Mouse (Mus musculus): ENCODE measurements around the gene Smc5. TPM values are rescaled to one million over a fixed set of nuclear protein-coding genes. Genes with fewer than 3 reads are reported as not detected.

Smc5 gene
- polyA plus RNA-seq, 1 experiment from 2014 or later, result 30.7 TPM

DNA sequence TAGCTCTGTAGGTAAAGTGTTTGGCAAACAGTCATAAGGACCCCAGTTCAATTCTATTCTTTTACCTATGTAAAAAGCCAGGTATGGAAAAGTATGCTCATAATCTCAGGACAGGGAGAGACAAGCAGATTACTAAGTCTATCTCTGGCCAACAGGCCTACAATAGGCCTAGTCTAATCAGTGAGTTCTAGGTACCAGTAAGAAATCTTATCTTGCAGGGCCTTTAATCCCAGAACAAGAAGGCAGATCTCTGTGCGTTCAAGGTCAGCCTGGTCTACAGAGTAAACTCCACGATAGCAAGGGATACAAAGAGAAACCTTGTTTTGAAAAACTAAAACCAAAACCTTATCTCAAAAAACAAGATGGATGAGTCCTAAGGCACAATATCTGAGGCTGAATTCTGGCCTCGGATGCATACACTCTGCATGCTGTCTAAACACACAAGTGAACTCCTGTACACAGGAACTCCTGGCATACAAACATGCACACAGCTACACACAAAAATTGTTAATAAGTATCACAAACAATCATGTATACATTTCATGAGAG, 70.1 kb downstream of the Smc5 start:
- peaks cover 17% of the 10 kb centered on the region for H3K36me3 ChIP-seq (ENCODE audit: control insufficient read depth, insufficient read depth)
- no peaks in the 10 kb centered on the region for H3K27me3 ChIP-seq (replicated peaks; ENCODE audit: control insufficient read depth, insufficient read depth, low read length)
- peaks cover 6% of the 10 kb centered on the region; the same call in 1 of the 2 replicates for H3K9me3 ChIP-seq (ENCODE audit: control insufficient read depth, low read length)
- ATAC-seq, result no peak
- H3K4me2 ChIP-seq (ENCODE audit: low read length), result no peak overlapping the region
- no peak overlapping the region for H3K27ac ChIP-seq (ENCODE audit: low read length)
- H3K4me1 ChIP-seq (replicated peaks; ENCODE audit: control insufficient read depth, insufficient read depth, low read length), result no peaks in the 10 kb centered on the region
- no peak overlapping the region for H3K4me3 ChIP-seq (replicated peaks; ENCODE audit: low read length)
- WGBS, result 93% methylated on average over 3 of the region's 3 CpGs
- H3K9ac ChIP-seq (replicated peaks; ENCODE audit: low read depth, low read length), result no peak overlapping the region

DNA sequence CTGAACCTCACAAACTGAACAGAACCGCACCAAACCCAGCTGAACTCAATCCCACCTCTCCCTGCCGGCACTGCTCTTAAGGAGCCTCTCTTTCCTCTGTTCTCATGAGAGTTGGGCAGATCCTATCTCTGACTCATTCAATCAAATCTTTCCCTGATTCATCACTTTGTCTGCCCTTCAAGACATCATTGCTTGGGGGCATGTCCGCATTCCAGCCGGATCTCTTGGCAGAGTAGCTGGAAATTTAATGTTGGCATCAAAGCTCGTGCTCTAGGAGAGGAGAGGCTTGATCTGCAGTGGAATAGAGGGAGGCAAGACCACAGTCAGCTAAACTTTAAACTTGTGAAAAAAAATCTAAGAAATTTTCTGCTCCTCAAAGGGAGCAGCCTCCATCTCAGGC, 71.6 kb downstream of the Smc5 start:
- Histone ChIP-seq H3K36me3 (ENCODE audit: control insufficient read depth, insufficient read depth) (peaks cover 17% of the 10 kb centered on the region), H3K4me2 (ENCODE audit: low read length) (no peak overlapping the region), H3K27me3 (replicated peaks; ENCODE audit: control insufficient read depth, insufficient read depth, low read length) (no peaks in the 10 kb centered on the region), H3K9ac (replicated peaks; ENCODE audit: low read depth, low read length) (no peak overlapping the region), H3K27ac (ENCODE audit: low read length) (no peak overlapping the region), H3K4me3 (replicated peaks; ENCODE audit: low read length) (no peak overlapping the region), H3K9me3 (ENCODE audit: control insufficient read depth, low read length) (peaks cover 6% of the 10 kb centered on the region; the same call in 1 of the 2 replicates), H3K4me1 (replicated peaks; ENCODE audit: control insufficient read depth, insufficient read depth, low read length) (no peaks in the 10 kb centered on the region)
- WGBS, result 95% methylated on average over 5 of the region's 5 CpGs
- no peak for ATAC-seq

DNA sequence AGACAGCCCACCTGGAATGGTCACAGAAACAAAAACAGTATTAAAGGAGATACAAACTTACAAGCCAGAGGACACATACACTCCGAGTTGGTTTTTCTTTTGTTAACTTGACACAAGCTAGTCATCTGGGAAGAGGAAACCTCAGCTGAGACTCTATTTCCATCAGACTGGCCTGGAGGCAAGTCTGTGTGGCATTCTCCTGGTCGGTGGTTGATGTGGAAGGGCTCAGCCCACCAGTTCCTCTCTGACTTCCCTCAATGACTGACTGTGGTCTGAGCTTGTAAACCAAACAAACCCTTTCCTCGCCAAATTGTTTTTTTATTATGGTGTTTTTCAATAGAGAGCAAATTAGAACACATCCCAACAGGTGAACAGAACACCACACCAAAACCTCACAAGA, 80.6 kb downstream of the Smc5 start:
- no peaks in the 10 kb centered on the region for H3K4me1 ChIP-seq (replicated peaks; ENCODE audit: control insufficient read depth, insufficient read depth, low read length)
- H3K9me3 ChIP-seq (ENCODE audit: control insufficient read depth, low read length), result no peaks in the 10 kb centered on the region
- H3K27me3 ChIP-seq (replicated peaks; ENCODE audit: control insufficient read depth, insufficient read depth, low read length), result no peaks in the 10 kb centered on the region
- H3K4me2 ChIP-seq (ENCODE audit: low read length), result no peak overlapping the region
- H3K27ac ChIP-seq (ENCODE audit: low read length), result no peak overlapping the region
- ATAC-seq, result no peak
- 82% methylated on average over 3 of the region's 3 CpGs for WGBS
- no peak overlapping the region for H3K9ac ChIP-seq (replicated peaks; ENCODE audit: low read depth, low read length)
- no peak overlapping the region for H3K4me3 ChIP-seq (replicated peaks; ENCODE audit: low read length)
- H3K36me3 ChIP-seq (ENCODE audit: control insufficient read depth, insufficient read depth), result no peaks in the 10 kb centered on the region

DNA sequence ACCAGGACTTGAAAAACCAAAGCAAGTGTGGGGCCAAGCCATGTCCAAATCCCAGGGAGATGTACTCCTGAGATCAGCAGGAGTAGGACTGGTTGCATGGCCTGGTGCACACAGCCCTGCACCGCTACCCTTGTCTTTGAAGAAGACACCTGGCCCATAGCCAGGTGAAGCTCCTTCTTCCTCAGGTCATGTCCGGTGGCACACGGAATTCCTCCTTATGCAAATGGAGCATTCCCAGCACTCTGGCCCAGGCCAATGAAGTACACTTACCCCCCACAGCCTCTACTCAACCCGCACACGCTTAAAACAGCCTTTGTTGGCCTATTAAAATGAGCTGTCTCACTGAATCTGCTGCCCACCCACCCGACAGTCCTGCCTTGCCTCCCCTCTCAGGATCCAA, 82.2 kb downstream of the Smc5 start:
- H3K4me3 ChIP-seq (replicated peaks; ENCODE audit: low read length), result no peak overlapping the region
- H3K9ac ChIP-seq (replicated peaks; ENCODE audit: low read depth, low read length), result no peak overlapping the region
- H3K4me1 ChIP-seq (replicated peaks; ENCODE audit: control insufficient read depth, insufficient read depth, low read length), result no peaks in the 10 kb centered on the region
- 87% methylated on average over 6 of the region's 6 CpGs for WGBS
- H3K27me3 ChIP-seq (replicated peaks; ENCODE audit: control insufficient read depth, insufficient read depth, low read length), result no peaks in the 10 kb centered on the region
- ATAC-seq, result no peak
- H3K4me2 ChIP-seq (ENCODE audit: low read length), result no peak overlapping the region
- no peaks in the 10 kb centered on the region for H3K36me3 ChIP-seq (ENCODE audit: control insufficient read depth, insufficient read depth)
- no peaks in the 10 kb centered on the region for H3K9me3 ChIP-seq (ENCODE audit: control insufficient read depth, low read length)
- H3K27ac ChIP-seq (ENCODE audit: low read length), result no peak overlapping the region

DNA sequence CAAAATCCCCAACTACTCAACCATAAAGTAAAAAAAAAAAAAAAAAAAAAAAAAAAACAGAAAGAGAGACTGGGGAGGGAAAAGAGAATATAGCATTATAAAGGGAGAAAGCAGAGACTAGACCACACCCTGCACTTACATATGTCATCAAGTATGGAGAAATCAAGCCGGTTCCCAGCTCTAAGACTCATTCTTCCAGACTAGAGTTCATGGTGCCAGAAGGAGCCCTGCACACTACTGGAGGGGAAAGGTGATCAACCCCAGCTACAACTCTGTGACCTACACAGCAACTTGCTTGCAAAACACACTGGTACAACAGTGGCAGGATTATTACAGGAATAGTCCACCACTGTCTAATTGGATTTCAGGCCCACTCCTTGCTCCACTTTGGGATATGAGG, 84.0 kb downstream of the Smc5 start:
- Histone ChIP-seq H3K9ac (replicated peaks; ENCODE audit: low read depth, low read length) (no peak overlapping the region), H3K27ac (ENCODE audit: low read length) (no peak overlapping the region), H3K4me3 (replicated peaks; ENCODE audit: low read length) (no peak overlapping the region), H3K9me3 (ENCODE audit: control insufficient read depth, low read length) (no peaks in the 10 kb centered on the region), H3K27me3 (replicated peaks; ENCODE audit: control insufficient read depth, insufficient read depth, low read length) (no peaks in the 10 kb centered on the region), H3K4me2 (ENCODE audit: low read length) (no peak overlapping the region), H3K4me1 (replicated peaks; ENCODE audit: control insufficient read depth, insufficient read depth, low read length) (no peaks in the 10 kb centered on the region), H3K36me3 (ENCODE audit: control insufficient read depth, insufficient read depth) (no peaks in the 10 kb centered on the region)
- WGBS, result 100% methylated on average over 1 of the region's 1 CpGs
- no peak for ATAC-seq

DNA sequence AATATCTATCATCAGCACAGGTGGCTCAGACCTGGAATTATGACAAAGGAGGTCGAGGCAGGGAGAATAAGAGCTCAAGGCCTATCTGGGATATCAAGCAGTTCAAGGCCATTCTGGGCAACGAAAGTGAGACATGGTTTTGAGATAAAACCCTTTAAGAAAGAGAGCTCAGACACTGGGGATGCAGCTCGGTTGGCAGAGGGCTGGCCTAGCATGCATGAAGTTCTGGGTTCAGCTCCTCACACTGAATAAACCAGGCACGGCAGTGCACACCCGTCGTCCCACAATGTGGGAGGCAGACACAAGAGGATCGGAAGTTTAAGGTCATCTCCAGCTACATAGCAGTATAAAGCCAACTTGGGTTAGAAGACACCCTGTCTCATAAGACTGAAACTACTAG, 84.7 kb downstream of the Smc5 start:
- no peak for ATAC-seq
- 94% methylated on average over 7 of the region's 7 CpGs for WGBS

DNA sequence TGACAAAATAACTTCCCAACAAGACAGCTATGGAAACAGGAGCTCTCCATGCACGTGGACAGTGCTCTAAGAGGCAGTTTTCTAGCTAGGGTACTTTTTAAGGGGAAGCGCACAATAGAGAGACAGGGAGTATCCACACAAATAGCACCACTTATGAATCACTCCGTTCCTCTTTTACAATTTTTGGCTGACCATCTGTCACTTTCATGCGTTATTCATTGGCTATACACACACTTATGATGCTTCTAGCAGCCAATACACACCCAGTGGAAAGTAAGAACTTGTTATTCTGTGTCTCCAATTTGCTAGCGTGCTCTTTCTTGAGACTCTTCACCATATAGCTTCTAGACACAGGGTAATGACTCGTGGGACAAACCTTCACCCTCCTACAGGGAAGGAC, 86.0 kb downstream of the Smc5 start:
- H3K27ac ChIP-seq (ENCODE audit: low read length), result no peak overlapping the region
- 64% methylated on average over 6 of the region's 6 CpGs for WGBS
- H3K9ac ChIP-seq (replicated peaks; ENCODE audit: low read depth, low read length), result no peak overlapping the region
- H3K27me3 ChIP-seq (replicated peaks; ENCODE audit: control insufficient read depth, insufficient read depth, low read length), result no peaks in the 10 kb centered on the region
- no peak overlapping the region for H3K4me2 ChIP-seq (ENCODE audit: low read length)
- H3K36me3 ChIP-seq (ENCODE audit: control insufficient read depth, insufficient read depth), result no peaks in the 10 kb centered on the region
- no peaks in the 10 kb centered on the region for H3K4me1 ChIP-seq (replicated peaks; ENCODE audit: control insufficient read depth, insufficient read depth, low read length)
- peak; percentile 58; the same call in 1 of the 2 replicates for ATAC-seq
- H3K9me3 ChIP-seq (ENCODE audit: control insufficient read depth, low read length), result no peaks in the 10 kb centered on the region
- H3K4me3 ChIP-seq (replicated peaks; ENCODE audit: low read length), result no peak overlapping the region

More for the DNA sequence above, 84.7 kb downstream of the Smc5 start:
- no peak overlapping the region for H3K27ac ChIP-seq (ENCODE audit: low read length)
- H3K4me1 ChIP-seq (replicated peaks; ENCODE audit: control insufficient read depth, insufficient read depth, low read length), result no peaks in the 10 kb centered on the region
- no peak overlapping the region for H3K4me3 ChIP-seq (replicated peaks; ENCODE audit: low read length)
- H3K9me3 ChIP-seq (ENCODE audit: control insufficient read depth, low read length), result no peaks in the 10 kb centered on the region
- H3K27me3 ChIP-seq (replicated peaks; ENCODE audit: control insufficient read depth, insufficient read depth, low read length), result no peaks in the 10 kb centered on the region
- H3K36me3 ChIP-seq (ENCODE audit: control insufficient read depth, insufficient read depth), result no peaks in the 10 kb centered on the region
- H3K9ac ChIP-seq (replicated peaks; ENCODE audit: low read depth, low read length), result no peak overlapping the region
- no peak overlapping the region for H3K4me2 ChIP-seq (ENCODE audit: low read length)

DNA sequence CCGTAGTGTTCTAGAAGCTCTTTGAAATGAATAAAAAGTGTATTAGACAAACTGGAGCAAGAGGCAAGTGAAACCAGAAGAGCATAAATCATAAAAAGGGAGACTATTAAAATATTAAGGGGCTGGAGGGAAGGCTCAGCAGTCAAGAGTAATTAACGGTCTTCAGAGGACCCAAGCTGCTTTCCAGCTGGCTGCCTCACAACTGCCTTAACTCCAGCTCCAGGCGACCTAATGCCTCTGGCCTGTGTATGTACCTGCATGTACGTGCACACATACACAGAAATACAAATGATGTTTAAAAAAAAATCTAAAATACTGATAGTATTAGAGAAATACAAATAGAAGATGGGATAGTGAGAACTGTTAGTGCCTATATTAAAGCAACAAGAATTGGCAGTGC, 89.6 kb downstream of the Smc5 start:
- Histone ChIP-seq H3K4me1 (replicated peaks; ENCODE audit: control insufficient read depth, insufficient read depth, low read length) (no peaks in the 10 kb centered on the region), H3K27ac (ENCODE audit: low read length) (no peak overlapping the region), H3K9ac (replicated peaks; ENCODE audit: low read depth, low read length) (no peak overlapping the region), H3K4me3 (replicated peaks; ENCODE audit: low read length) (no peak overlapping the region), H3K27me3 (replicated peaks; ENCODE audit: control insufficient read depth, insufficient read depth, low read length) (no peaks in the 10 kb centered on the region), H3K36me3 (ENCODE audit: control insufficient read depth, insufficient read depth) (no peaks in the 10 kb centered on the region), H3K4me2 (ENCODE audit: low read length) (no peak overlapping the region), H3K9me3 (ENCODE audit: control insufficient read depth, low read length) (no peaks in the 10 kb centered on the region)
- ATAC-seq, result no peak
- 78% methylated on average over 4 of the region's 4 CpGs for WGBS

DNA sequence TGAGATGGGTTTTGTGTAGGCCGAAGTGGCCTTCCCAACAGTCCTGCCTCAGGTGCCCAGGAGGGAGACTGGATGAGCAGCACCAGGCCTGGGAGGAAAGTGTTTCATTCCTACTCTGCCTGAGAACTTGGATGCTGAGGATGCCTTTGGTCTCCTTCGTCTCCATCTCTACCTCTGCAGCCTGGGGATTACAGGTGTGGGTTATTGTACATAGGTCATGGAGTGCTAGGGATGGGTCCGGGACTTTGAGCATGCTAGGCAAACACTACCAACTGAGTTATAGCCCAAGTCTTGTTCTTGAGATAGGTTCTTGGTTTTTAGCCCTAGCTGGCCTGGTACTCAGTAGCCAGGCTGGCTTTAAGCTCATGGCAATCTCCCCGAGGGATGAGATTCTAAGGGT, 90.2 kb downstream of the Smc5 start:
- Histone ChIP-seq H3K4me2 (ENCODE audit: low read length) (no peak overlapping the region), H3K9ac (replicated peaks; ENCODE audit: low read depth, low read length) (no peak overlapping the region), H3K36me3 (ENCODE audit: control insufficient read depth, insufficient read depth) (no peaks in the 10 kb centered on the region), H3K4me3 (replicated peaks; ENCODE audit: low read length) (no peak overlapping the region), H3K9me3 (ENCODE audit: control insufficient read depth, low read length) (no peaks in the 10 kb centered on the region), H3K4me1 (replicated peaks; ENCODE audit: control insufficient read depth, insufficient read depth, low read length) (no peaks in the 10 kb centered on the region), H3K27me3 (replicated peaks; ENCODE audit: control insufficient read depth, insufficient read depth, low read length) (no peaks in the 10 kb centered on the region), H3K27ac (ENCODE audit: low read length) (no peak overlapping the region)
- ATAC-seq, result no peak
- whole genome bisulfite sequencing, result 95% methylated on average over 4 of the region's 4 CpGs

DNA sequence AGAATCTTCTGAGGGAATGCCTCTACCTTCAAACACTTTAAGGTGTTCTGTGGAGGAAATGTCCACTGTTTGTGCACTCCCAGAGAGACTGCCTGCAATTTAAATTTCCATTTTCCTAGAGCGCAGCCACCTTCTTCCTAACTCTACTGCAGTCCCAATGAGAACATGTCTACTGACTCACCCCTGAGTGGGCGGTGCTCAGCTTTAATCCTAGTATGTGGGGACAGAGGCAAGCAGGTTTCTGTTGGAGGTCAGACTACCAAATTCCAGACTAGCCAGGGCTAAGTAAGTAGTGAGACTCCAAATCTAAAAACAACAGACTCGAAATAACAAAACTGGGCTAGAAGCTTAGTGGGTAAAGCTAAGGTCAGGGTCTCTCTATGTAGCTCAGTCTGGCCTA, 95.2 kb downstream of the Smc5 start:
- no peak for ATAC-seq
- Histone ChIP-seq H3K27ac (ENCODE audit: low read length) (no peak overlapping the region), H3K4me1 (replicated peaks; ENCODE audit: control insufficient read depth, insufficient read depth, low read length) (no peaks in the 10 kb centered on the region), H3K27me3 (replicated peaks; ENCODE audit: control insufficient read depth, insufficient read depth, low read length) (no peaks in the 10 kb centered on the region), H3K36me3 (ENCODE audit: control insufficient read depth, insufficient read depth) (no peaks in the 10 kb centered on the region), H3K9ac (replicated peaks; ENCODE audit: low read depth, low read length) (no peak overlapping the region), H3K4me2 (ENCODE audit: low read length) (no peak overlapping the region), H3K9me3 (ENCODE audit: control insufficient read depth, low read length) (no peaks in the 10 kb centered on the region), H3K4me3 (replicated peaks; ENCODE audit: low read length) (no peak overlapping the region)
- WGBS, result 93% methylated on average over 3 of the region's 3 CpGs

Data from forebrain, embryonic 16.5 days (tissue).